Mouse (Mus musculus) ES-Bruce4 (cell line): ENCODE results near the gene Cipc.

Source experiments
- CTCF ChIP-seq: IDR thresholded peaks from one replicate; pipeline ENCODE4 v1.8.1; 2011; ENCODE audit warnings: low read depth, low read length
- EP300 ChIP-seq: IDR thresholded peaks from 2 replicates; pipeline ENCODE4 v1.6.1; 2011; ENCODE audit warnings: low read depth, low read length; ENCODE audit not compliant: insufficient read depth
- POLR2A ChIP-seq: IDR thresholded peaks from one replicate; pipeline ENCODE4 v1.8.1; 2011; ENCODE audit warnings: low read length; ENCODE audit not compliant: insufficient read depth

GRCm38 (mm10) chr12:86964278-86965057 lies 17.6 kb downstream of the Cipc start:
- TF ChIP-seq CTCF (no peak), POLR2A (no peak), EP300 (no peak)
